Mouse (Mus musculus): ENCODE measurements around the gene Hist1h4m. TPM values are rescaled to one million over a fixed set of nuclear protein-coding genes. Genes with fewer than 3 reads are reported as not detected.
"Not testable (repeated sequence)": the region's sequence is repeated elsewhere in the genome, so short reads cannot be mapped to it uniquely, and the experiment has no call there.

The Hist1h4m gene
- polyA plus RNA-seq, 1 experiment from 2014 or later: not detected

- no peak overlapping the region for H3K4me3 ChIP-seq
- no peaks in the 10 kb centered on the region for H3K4me1 ChIP-seq
- H3K36me3 ChIP-seq: no peaks in the 10 kb centered on the region
- H3K9me3 ChIP-seq: no peaks in the 10 kb centered on the region
- no peak overlapping the region for H3K4me2 ChIP-seq
- no peaks in the 10 kb centered on the region for H3K27me3 ChIP-seq
- 68% methylated on average over 3 of the region's 3 CpGs for WGBS
- no peak overlapping the region for H3K27ac ChIP-seq
- ATAC-seq (ENCODE audit: borderline replicate concordance, extremely low read depth, low FRiP score, low TSS enrichment): no peak
- no peak overlapping the region for H3K9ac ChIP-seq
These were observed 17.0 kb downstream of the Hist1h4m start for GRCm38 (mm10) chr13:21828511-21828910.

- no peak for ATAC-seq (ENCODE audit: borderline replicate concordance, extremely low read depth, low FRiP score, low TSS enrichment)
- Histone ChIP-seq H3K27me3 (no peaks in the 10 kb centered on the region), H3K4me1 (no peaks in the 10 kb centered on the region), H3K4me3 (no peak overlapping the region), H3K9ac (no peak overlapping the region), H3K4me2 (peak overlapping the region; percentile 8; the same call in 1 of the 2 replicates), H3K9me3 (no peaks in the 10 kb centered on the region), H3K36me3 (no peaks in the 10 kb centered on the region), H3K27ac (peak overlapping the region; percentile 47)
- WGBS: 84% methylated on average over 10 of the region's 10 CpGs
These were observed 18.8 kb downstream of the Hist1h4m start for GRCm38 (mm10) chr13:21830344-21830743.

- peak within 1 kb of the TSS; percentile 57 for H3K27ac ChIP-seq
- not testable (repeated sequence) for H3K36me3 ChIP-seq, H3K4me1 ChIP-seq, H3K9ac ChIP-seq, H3K27me3 ChIP-seq, H3K9me3 ChIP-seq
- under 1% methylated on average over 24 of the region's 58 CpGs for WGBS
- ATAC-seq (ENCODE audit: borderline replicate concordance, extremely low read depth, low FRiP score, low TSS enrichment): peak; percentile 87
- H3K4me3 ChIP-seq: peak within 1 kb of the TSS; percentile 26
- H3K4me2 ChIP-seq: peak within 1 kb of the TSS; percentile 39
These were observed 20.2 kb downstream of the Hist1h4m start, which contains the start of gene Hist1h4n for GRCm38 (mm10) chr13:21831418-21832394. Gene Hist1h4n (minus strand): TSS chr13:21832196.

- not testable (repeated sequence) for H3K9me3 ChIP-seq, H3K4me2 ChIP-seq, H3K27me3 ChIP-seq, H3K9ac ChIP-seq, H3K27ac ChIP-seq, H3K36me3 ChIP-seq, H3K4me3 ChIP-seq, H3K4me1 ChIP-seq
- peak; percentile 93 for ATAC-seq (ENCODE audit: borderline replicate concordance, extremely low read depth, low FRiP score, low TSS enrichment)
- no CpG with 5 or more reads among the region's 24 CpGs for WGBS
These were observed 21.9 kb downstream of the Hist1h4m start, which contains the start of the genes Hist1h2ap and Hist1h2br for GRCm38 (mm10) chr13:21833461-21833860. Gene Hist1h2ap (minus strand): TSS chr13:21833507. Gene Hist1h2br (plus strand): TSS chr13:21833743.

GRCm38 (mm10) chr13:21840508-21840907, 29.0 kb downstream of the Hist1h4m start:
- WGBS: no CpG with 5 or more reads among the region's 4 CpGs
- peak; percentile 64; the same call in 1 of the 2 replicates for ATAC-seq (ENCODE audit: borderline replicate concordance, extremely low read depth, low FRiP score, low TSS enrichment)
- not testable (repeated sequence) for H3K27me3 ChIP-seq

GRCm38 (mm10) chr13:21846356-21846755, 34.8 kb downstream of the Hist1h4m start:
- H3K4me3 ChIP-seq; H3K4me2 ChIP-seq; H3K36me3 ChIP-seq; H3K9me3 ChIP-seq; H3K27me3 ChIP-seq; H3K9ac ChIP-seq; H3K27ac ChIP-seq; ATAC-seq (ENCODE audit: borderline replicate concordance, extremely low read depth, low FRiP score, low TSS enrichment); H3K4me1 ChIP-seq: not testable (repeated sequence)

More at GRCm38 (mm10) chr13:21840508-21840907, 29.0 kb downstream of the Hist1h4m start:
- H3K4me3 ChIP-seq, H3K9ac ChIP-seq, H3K27ac ChIP-seq, H3K4me2 ChIP-seq, H3K36me3 ChIP-seq, H3K9me3 ChIP-seq, H3K4me1 ChIP-seq: not testable (repeated sequence)

- no peak overlapping the region for H3K27ac ChIP-seq
- H3K9ac ChIP-seq: no peak overlapping the region
- no peak overlapping the region for H3K4me3 ChIP-seq
- no peak for ATAC-seq (ENCODE audit: borderline replicate concordance, extremely low read depth, low FRiP score, low TSS enrichment)
- no peak overlapping the region for H3K4me2 ChIP-seq
- no peaks in the 10 kb centered on the region for H3K27me3 ChIP-seq
- no peaks in the 10 kb centered on the region for H3K36me3 ChIP-seq
- WGBS: 24% methylated on average over 8 of the region's 8 CpGs
- no peaks in the 10 kb centered on the region for H3K9me3 ChIP-seq
- H3K4me1 ChIP-seq: 0 out of 2 replicates have a peak, but pooled peaks cover 4% of the 10 kb centered on the region
These were observed 36.3 kb downstream of the Hist1h4m start for GRCm38 (mm10) chr13:21847883-21848282.

GRCm38 (mm10) chr13:21850696-21851095, 39.1 kb downstream of the Hist1h4m start:
- H3K27ac ChIP-seq; ATAC-seq (ENCODE audit: borderline replicate concordance, extremely low read depth, low FRiP score, low TSS enrichment); H3K9me3 ChIP-seq; H3K4me2 ChIP-seq; H3K4me1 ChIP-seq; H3K9ac ChIP-seq; H3K4me3 ChIP-seq; H3K36me3 ChIP-seq; H3K27me3 ChIP-seq: not testable (repeated sequence)
- WGBS: 38% methylated on average over 1 of the region's 1 CpGs

- Histone ChIP-seq H3K27ac (no peak overlapping the region), H3K4me1 (0 out of 2 replicates have a peak, but pooled peaks cover 4% of the 10 kb centered on the region), H3K4me2 (no peak overlapping the region), H3K36me3 (no peaks in the 10 kb centered on the region), H3K4me3 (no peak overlapping the region), H3K27me3 (no peaks in the 10 kb centered on the region), H3K9me3 (no peaks in the 10 kb centered on the region), H3K9ac (no peak overlapping the region)
- ATAC-seq (ENCODE audit: borderline replicate concordance, extremely low read depth, low FRiP score, low TSS enrichment): no peak
- WGBS: 44% methylated on average over 3 of the region's 3 CpGs
These were observed 40.8 kb downstream of the Hist1h4m start for GRCm38 (mm10) chr13:21852215-21852945.

- no peaks in the 10 kb centered on the region for H3K27me3 ChIP-seq
- peak overlapping the region; percentile 40 for H3K4me3 ChIP-seq
- no peaks in the 10 kb centered on the region for H3K9me3 ChIP-seq
- ATAC-seq (ENCODE audit: borderline replicate concordance, extremely low read depth, low FRiP score, low TSS enrichment): 0 out of 2 replicates have a peak, but pooled peaks have one; percentile 31
- 0 out of 2 replicates have a peak, but pooled peaks cover 4% of the 10 kb centered on the region for H3K4me1 ChIP-seq
- H3K36me3 ChIP-seq: no peaks in the 10 kb centered on the region
- 2% methylated on average over 11 of the region's 11 CpGs for WGBS
- H3K9ac ChIP-seq: no peak overlapping the region
- H3K4me2 ChIP-seq: peak overlapping the region; percentile 49
- no peak overlapping the region for H3K27ac ChIP-seq
These were observed 43.6 kb downstream of the Hist1h4m start for GRCm38 (mm10) chr13:21855146-21855545.

- H3K4me1 ChIP-seq: 0 out of 2 replicates have a peak, but pooled peaks cover 4% of the 10 kb centered on the region
- peak overlapping the region; percentile 40 for H3K4me3 ChIP-seq
- H3K27me3 ChIP-seq: no peaks in the 10 kb centered on the region
- peak overlapping the region; percentile 49 for H3K4me2 ChIP-seq
- ATAC-seq (ENCODE audit: borderline replicate concordance, extremely low read depth, low FRiP score, low TSS enrichment): no peak
- 2% methylated on average over 15 of the region's 15 CpGs for WGBS
- no peak overlapping the region for H3K9ac ChIP-seq
- no peaks in the 10 kb centered on the region for H3K9me3 ChIP-seq
- H3K27ac ChIP-seq: no peak overlapping the region
- no peaks in the 10 kb centered on the region for H3K36me3 ChIP-seq
These were observed 44.2 kb downstream of the Hist1h4m start for GRCm38 (mm10) chr13:21855698-21856162.
